Mouse (Mus musculus) neutrophil, adult 5-6 weeks (primary cell): Measurements from ENCODE around the gene Gnaz. TPM values are rescaled to one million over a fixed set of nuclear protein-coding genes. Genes with fewer than 3 reads are reported as not detected.

Experiments
- ATAC-seq: fragments of 151-379, 151-347 bp; 2 replicates; pipeline ENCODE4 v1.8.0; 2017; ENCODE audit warnings: mild to moderate bottlenecking, moderate TSS enrichment; ENCODE audit not compliant: insufficient number of reproducible peaks, poor library complexity, low FRiP score, severe bottlenecking; ENCODE audit errors: extremely low read depth
- total RNA-seq: library from RNA; stranded (forward); fragments of 200-1000 nt; gene quantifications from 2 replicates; pipeline ENCODE4 v1.2.3, GENCODE M21; 2017

Gene Gnaz
- total RNA-seq, result 1.4 and 1.6 TPM in 2 replicates

DNA sequence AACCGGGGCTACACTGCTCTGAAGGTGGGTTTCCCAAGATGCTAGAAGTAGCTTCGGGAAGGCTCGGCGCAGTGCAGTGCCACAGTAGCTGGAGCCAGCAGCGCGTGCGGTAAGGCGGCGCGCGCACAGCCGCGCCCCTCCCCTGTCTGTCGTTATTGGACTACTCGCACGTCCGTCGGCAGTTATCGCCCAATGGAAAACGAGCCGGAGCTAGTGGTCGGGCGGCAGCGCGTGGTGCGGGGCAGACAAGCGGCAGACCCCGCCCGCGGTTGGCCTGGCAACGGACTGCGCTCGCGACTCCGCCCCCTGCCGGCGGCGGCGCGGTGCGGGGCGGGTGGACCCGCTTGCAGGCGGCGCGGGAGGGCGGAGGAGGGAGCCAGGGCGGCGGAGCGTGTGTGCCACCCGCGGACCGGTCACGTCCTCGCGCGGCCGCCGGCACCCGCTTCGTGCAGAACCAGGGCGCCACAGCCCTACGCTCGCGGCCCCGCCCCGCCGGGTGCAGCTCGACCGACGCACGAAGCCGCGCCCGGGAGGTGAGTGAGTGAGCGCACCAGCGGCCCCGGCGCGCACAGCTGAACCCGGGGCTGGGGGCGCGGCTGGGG, at the start of gene Gnaz:
Gnaz (plus strand) TSS at position 328 of the 602 bp plus-strand sequence.
- peak; percentile 67 for ATAC-seq

DNA sequence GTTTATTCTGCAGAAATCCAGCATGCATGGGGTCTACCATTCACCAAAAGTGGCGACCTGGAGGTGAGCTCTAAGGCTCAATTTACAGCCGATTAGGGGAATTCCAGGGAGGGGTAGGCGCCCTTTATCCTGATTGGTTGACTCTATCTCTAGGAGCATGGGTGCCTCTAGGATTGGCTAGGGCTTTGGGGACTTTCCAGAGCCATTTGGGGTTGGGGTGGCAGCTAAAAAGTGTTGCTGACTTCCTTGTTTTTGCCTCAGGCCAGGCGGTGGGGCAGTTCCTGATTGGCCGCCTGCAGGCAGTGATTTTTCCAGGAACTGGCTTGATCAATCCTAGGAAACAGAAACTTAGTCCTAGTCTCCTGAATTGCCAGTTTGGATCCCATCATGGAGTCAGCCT, 47.7 kb upstream of the Gnaz start:
- ATAC-seq, result no peak

DNA sequence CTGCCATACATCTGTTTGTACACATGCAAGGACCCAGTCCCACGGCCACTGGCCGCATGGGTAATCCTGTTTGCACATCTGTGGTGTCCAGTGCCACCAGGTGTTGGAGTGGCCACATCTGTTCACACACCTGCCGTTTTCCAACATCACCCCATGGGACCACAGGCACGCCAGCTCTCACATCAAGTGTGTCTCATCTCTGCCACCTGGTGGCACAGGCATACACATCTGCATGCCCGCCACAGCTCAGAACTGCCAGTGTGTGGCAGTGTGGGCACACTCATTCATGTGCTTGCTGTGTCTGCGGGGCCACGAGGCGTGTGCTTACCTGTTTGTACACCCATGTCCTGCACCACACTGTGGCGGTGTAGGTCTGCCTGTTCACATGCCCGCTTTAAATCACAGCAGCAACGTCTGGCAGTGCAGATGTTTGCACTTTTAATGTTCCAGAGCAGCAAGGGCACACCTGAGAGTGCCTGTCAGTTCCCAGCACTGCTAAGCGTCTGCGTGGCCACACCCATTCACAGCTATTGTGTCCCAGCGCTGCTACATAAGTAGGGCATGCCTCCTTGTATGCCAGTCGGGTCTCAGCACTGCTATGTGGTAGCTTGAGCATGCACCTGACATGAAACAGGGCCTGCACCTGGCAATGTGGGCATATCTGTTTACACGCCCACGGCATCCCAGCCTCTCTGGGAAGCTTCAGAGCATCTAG, 46.0 kb upstream of the Gnaz start:
- ATAC-seq, result peak; percentile 39; the same call in 1 of the 2 replicates

DNA sequence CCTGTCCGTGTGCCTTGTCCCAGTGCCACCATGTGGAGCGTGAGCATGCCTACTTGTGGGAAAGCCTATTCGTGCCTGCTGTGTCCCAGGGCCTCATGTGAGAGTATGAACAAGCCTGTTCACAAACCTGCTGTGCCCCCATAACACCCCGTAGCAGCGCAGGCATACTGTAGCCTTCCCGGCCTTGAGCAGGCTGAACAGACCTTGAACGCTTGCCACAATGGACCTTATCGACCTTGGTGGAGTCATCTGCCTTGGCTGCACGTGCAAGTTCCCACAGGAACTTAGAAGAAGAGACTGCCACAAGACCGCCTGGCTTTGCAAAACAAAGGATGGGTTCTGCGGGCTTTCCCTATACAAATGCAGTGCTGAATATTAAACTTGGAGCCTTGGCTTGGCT, 45.4 kb upstream of the Gnaz start:
- ATAC-seq, result no peak

DNA sequence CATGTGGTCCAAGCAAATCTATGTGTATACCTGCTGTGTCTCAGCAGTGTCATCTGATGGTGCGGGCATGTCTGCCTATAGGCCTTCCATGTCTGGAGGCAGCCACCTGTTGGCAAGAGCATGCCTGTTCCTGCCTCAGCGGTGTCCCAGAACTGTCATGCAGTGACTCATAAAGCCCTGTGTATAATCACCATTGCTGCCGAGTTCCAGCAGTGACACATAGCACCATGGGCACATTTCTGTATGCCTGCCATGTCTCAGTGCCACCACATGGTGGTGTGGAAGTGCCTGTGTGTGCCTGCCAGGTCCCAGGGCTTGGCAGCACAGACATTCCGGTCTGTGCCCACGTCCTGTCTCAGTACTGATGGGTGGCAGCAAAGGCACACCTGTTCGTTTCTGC, 44.2 kb upstream of the Gnaz start:
- peak; percentile 24; the same call in 1 of the 2 replicates for ATAC-seq

DNA sequence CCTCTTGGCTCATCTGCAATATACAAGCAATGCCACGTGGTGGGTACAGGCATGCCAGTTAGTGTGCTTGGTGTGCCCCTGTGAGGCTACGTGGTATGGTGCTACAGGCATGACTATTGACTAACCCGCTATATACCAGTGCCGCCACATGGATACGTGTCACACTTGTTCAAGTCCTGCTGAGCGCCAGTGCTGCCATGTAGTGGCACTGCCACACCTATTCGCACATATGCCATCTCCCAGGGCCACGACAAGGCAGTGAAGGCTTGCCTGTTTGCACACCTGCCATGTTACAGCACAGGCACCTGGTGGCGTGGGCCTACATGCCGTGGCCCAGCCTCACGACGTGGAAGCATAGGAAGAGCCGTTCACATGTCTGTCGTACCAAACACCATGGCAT, 42.7 kb upstream of the Gnaz start:
- ATAC-seq, result no peak

DNA sequence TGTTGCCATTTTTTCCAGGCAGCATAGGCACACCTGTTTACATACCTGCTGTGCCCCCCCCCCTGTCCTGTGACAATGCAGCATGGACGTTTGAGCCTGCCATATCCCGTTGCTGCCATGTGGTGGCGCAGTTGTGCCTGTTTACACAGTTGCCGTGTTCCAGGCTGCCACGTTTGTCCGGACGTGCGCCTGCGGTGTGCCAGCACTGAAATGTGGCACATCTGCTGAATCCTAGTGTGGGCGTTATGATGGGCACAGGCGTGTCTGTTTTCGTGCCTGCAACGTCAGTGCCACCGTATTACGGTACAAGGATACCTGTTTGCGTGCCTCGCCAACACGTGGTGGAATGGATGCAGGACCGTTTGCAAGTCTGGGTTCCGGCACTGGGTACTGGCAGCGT, 41.7 kb upstream of the Gnaz start:
- no peak for ATAC-seq

DNA sequence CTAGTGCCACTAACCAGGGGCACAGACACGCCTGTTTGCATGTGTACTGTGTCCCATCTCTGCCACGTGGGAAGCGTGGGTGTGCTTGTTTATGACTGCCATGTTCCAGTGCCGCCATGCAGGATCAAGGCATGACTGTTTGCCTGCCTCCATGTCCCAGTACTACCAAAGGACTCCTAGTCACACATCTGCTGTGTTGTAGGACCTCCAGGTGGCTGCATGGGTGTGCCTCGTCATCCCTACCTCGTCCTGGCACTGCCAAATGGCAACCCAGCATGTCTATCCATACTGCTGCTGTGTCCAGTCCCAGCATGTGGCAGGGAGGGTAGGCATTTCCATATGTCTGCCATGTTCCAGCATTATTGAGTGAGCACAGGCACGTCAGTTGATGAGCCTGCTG, 38.7 kb upstream of the Gnaz start:
- no peak for ATAC-seq

DNA sequence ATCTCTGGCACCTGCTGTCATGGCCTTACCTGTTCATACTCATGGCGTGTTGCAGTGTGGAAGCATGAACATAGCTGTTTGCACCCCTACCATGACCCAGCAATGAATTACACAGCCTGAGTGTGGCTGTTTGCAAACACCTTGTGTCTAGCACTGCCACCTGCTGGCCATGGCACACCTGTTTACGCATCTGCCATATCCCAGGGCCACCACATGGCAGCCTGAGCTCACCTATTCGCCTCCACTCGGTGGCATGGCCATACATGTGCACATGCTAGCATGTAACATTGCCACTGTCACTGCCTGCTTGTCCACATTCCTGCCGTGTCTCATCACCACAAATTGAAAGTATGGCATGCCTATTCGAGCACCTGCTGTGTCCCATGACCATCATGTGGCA, 37.4 kb upstream of the Gnaz start:
- ATAC-seq, result no peak

DNA sequence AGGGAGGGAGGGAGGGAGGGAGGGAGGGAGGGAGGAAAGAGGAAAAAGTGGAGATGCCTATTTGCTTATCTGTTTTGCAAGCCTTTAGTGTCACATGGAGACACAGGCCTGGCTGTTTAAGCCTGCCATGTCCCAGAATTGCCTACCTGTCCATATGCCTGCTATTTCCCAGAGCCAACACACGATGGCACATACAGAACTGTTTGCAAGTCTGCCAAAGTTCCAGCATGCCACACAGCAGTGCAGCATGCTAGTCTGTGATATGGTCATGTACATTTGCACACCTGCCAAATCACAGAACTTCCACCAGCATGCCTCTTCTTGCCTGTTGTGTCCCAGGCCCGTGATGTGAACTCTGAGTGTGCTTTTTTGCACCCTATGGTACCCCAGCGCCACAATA, 36.4 kb upstream of the Gnaz start:
- ATAC-seq, result no peak

DNA sequence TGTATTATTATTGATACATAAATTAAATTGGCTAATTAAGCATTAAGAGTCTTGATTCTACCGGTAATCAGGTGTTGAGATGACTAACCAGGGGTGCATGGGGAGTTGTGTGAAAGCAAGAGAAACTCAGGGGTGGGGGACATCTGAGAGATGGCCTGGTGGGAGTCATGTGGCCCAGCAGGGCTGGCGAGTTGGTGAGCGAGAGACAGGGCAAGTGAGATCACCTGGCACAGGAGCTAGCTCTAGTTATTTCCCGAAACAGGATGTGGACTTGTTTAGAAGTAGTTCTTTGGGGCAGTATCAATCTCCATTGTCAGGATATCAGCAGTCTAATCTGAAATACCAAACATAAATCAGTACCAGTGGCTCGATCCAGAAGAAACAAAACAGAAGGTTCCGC, 35.3 kb upstream of the Gnaz start:
- no peak for ATAC-seq

DNA sequence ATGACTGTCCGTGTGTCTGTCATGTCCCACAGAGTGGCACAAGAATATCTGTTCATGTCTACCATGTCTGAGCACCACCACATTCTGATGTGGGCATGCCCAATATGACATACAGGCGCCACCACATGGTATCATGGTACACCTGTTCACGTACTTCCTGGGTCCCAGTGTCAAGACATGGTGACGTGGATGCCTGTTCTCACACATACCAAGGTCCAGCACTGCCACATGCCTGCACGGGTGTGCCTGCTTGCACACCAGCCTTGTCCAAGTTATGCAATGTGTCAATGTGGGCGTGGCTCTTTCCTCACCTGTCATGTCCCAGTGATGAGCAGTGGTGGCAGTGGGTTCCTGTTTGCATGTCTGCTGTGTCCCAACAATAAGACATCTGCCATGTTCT, 34.5 kb upstream of the Gnaz start:
- no peak for ATAC-seq

DNA sequence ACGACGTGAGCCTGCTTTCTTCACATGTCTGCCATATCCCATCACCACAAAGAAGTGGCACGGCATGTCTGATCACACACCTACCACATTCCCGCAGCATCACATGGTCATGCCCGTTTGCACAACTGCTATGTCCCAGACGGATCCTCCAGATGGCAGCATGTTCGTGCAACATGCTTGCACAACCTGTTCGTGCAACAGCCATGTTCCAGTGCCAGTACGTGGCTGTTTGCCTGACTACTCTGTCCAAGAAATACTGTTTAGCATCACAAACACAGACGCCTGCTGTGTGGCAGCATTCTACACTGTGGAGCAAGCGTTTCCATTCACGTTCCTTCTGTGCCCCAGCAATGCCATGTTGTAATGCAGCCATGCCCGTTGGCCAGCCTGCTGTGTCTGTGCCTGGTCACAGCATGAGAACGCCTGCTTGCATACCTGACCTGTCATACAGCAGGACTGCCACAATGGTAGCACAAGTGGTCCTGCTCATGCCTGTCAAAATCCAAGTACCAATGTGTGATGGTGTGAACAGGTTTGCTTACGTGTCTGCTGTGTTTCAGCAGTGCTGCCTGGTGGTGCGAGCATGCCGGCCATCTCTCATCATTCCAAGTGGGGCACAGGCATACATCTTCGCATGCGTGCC, 33.3 kb upstream of the Gnaz start:
- ATAC-seq, result no peak

DNA sequence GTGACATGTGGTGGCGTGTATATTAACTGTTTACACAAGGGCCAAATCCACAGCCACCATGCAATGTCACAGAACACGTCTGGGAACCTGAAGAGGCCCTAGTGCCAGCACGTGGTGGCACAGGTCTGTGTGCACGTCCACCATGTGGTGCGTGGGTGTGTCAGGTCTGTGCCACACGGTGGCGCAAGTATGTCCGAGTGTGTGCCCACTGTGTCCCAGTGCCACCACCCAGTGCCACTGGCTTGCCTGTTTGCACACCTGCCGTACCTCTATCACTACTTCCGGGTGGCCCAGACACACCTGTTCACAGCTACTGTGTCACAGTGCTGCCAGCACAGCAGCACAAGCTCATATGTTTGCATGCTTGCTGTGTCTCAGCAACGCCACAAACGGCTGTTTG, 32.5 kb upstream of the Gnaz start:
- ATAC-seq, result no peak

DNA sequence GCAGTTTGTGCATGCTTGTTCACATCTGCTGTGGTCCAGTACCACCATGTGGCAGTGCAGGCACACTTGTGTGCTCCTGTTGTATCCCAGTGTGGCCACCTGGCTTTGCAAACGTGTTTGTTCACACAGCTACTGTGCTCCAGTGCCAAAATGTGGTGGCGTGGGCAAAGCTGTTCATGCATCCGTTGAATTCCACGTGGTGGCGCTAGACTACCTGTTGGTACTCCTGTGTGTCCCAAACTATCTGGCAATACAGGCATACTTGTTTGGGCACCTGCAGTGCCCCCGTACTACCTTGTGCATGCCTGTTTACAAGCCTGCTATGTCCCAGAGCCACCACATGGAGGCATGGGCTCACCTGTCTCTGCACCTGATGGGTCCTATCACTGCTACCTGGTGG, 32.0 kb upstream of the Gnaz start:
- no peak for ATAC-seq

DNA sequence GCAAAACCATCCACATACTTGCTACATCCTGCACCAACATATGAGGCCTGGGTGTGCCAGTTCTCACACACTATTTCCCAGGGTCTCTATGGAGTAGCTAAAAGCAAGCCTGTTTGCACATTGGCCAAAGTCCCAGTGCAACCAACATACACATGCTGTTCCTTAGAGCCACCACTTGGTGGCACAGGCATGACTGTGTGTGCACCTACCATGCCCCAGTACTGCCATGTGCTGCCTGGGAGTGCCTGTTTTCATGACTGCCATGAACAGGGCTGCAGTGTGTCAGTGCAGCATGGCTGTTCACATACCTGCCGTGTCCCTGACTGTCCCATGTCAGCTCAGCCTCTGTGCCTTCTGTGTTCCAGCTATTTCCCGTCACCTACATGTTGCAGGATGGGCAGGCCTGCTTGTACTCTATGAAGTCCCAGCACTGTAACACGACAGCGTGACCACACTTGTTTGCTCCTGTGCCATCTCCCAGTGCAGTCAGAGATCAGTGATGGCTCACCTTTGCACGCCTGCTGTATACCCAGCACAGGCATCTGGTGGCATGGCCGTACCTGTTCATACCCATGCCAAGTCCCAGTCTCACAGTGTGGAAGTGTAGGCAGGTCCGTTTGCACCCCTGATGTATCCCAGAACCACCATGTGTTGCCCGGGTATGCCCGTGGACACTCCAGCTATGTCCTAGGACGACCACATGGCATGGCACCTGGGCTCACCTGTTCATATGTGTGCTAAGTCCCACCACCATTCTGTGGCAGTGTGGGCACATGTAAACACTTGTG, 29.8 kb upstream of the Gnaz start:
- no peak for ATAC-seq

DNA sequence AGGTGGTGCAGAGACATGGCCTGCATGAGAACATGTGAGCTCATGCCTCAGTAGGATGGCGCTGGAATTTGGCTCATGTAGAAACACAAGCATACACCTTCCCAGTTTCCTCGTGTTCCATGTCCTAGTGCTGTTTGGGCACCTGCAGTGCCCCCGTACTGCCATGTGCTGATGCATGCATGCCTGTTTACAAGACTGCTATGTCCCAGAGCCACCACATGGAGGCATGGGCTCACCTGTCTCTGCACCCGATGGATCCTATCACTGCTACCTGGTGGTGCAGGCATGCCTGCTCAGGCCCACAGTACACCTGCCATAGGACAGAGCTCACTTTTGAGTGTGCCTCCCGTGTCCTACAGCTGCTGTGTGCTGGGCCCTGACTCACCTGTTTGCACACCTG, 28.6 kb upstream of the Gnaz start:
- no peak for ATAC-seq

DNA sequence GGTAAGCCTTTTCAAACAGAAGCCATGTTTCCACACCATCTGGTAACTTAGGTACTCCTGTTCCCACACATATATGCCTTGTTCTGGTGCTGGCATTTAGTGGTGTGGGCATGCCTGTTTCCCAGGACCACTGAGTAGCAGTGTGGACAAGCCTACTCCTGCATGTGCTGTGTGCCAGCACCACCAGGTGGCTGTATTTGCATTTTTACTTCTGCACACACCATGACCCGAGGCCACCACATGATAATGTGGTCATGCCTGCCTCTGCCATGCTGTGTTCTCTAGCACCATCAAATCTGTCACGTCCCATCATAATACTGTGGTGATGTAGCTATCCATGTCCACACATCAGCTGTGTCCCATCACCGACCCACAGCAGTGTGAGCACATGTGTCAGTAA, 27.7 kb upstream of the Gnaz start:
- ATAC-seq, result no peak

DNA sequence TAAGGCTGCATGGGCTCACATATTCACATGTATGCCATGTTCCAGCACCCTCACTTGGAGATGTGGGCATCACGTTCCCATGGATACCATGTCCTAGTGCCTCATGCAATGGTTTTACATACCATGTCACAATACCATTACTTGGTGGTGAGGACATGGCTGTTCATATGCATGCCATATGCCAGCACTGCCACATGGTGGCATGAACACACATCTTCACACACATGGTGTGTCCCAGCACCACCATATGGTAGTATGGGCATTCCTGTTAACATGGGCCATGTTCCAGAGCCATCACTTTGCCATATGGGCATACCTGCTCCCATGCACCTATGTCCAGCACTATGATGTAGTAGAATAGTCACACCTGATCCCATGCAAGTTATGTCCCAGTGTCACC, 26.2 kb upstream of the Gnaz start:
- ATAC-seq, result no peak
